8 mouse cellular contexts compared by ENCODE assay signal in genomic region chr9:22518394-22519041, GRCm38 (mm10). TPM values are rescaled to one million over a fixed set of nuclear protein-coding genes. Genes with fewer than 3 reads are reported as not detected.
A peak's percentile ranks its signal among the peaks of the same experiment; 100 is the strongest.
DNase-seq lines count a peak whose midpoint lies in the region; ATAC-seq lines count a peak whose summit lies in the region.

No protein-coding gene starts in this region.

- ATAC-seq in cerebellum, adult (ENCODE audit: insufficient number of reproducible peaks, low FRiP score, low TSS enrichment), result no peak
- ATAC-seq in hematopoietic stem cell, adult 5-6 weeks (replicated peaks in 1 of 2; ENCODE audit: insufficient read depth in 1 of 2, low FRiP score in 2 of 2, low TSS enrichment in 1 of 2, low read depth in 1 of 2, poor library complexity in 2 of 2, severe bottlenecking in 2 of 2), result peak; percentile 71 to 78; a peak in 2 of 4 replicates

- DNase-seq in cerebellum, adult 18-20 months, result peak; percentile 39 to 41
- peak; percentile 72 for DNase-seq in R1 (ENCODE audit: low read depth, low spot score)
- peak; percentile 84 for DNase-seq in embryo, embryonic 10.5 days (ENCODE audit: low spot score)
- peak; percentile 30 for DNase-seq in layer of hippocampus, adult 9-10 months (ENCODE audit: low spot score)
- DNase-seq in lung, postnatal 36 days, result peak; percentile 71
- DNase-seq in right cerebral cortex, postnatal 36 days (ENCODE audit: low spot score in 2 of 2), result peak; percentile 19 to 25

RNA-seq across cellular contexts. Expression of gene Bbs9, which starts 43.0 kb away (rescaled TPM):
- total RNA-seq in hematopoietic stem cell, adult 5-6 weeks (2017), result 19.8 and 41.6 TPM in 2 replicates

RNA-seq across cellular contexts. Expression of gene Rp9, which starts 49.0 kb away (rescaled TPM):
- total RNA-seq in hematopoietic stem cell, adult 5-6 weeks (2017), result 173 and 179 TPM in 2 replicates

Comparison
In these comparisons a context has a peak if more than half of its experiments do, and no peak if none do; other contexts are left out.
1. DNase-seq: peak in every context shown above with its lines; median percentile 84 in embryo, embryonic 10.5 days; 72 in R1; 71 in lung, postnatal 36 days; 40 in cerebellum, adult 18-20 months; 30 in layer of hippocampus, adult 9-10 months; 22 in right cerebral cortex, postnatal 36 days.